Mouse (Mus musculus): ENCODE measurements at regions not wholly inside any gene's neighbourhood (a gene's known extent, or its start where the extent isn't known, plus 50 kb on each side); places are given as distances from the start of the nearest gene placed in this dataset.
"Not testable (repeated sequence)": the region's sequence is repeated elsewhere in the genome, so short reads cannot be mapped to it uniquely, and the experiment has no call there.

- DNase-seq (ENCODE audit: low spot score), result no peak
Measured at GRCm38 (mm10) chr2:160507816-160508564, 137.7 kb upstream of the Top1 start.

- no peak for DNase-seq (ENCODE audit: low spot score)
Measured at GRCm38 (mm10) chr2:160510159-160510558, 135.5 kb upstream of the Top1 start.

DNA sequence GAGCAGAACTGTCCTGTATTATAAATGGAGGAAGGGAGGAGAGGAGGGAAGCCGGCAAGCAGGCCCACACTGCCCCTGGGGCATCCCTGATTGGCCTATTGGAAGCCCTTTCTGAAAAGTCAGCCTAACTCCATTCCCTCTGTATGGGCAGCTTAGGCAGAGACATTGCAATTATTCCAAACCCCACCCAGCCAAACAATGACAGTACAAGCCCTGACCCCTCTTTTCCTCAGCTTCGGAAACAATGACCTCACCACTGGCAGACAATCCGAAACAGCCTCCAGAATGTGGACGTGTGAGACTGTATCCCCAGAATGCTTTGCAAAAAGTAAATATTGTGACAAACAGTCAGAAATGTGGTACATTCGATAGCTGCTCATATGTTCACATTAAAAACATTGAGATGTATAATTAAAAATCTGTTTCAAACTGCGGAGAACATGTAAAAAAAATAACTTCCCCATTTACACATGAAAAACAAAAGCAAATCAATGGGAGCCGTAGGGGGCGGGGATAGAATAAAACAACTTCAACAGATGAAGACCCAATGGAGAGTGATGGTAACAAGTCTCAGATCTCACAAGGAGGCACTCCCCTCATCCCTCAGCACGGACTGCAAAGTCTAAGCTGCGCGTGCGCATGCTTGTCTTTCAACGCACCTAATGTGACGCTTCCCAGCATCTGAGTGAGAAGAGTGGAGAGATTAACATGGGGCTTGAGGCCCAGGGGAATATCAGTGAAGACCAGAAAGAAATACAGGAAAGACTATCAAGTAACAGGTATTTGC is 134.9 kb upstream of the Top1 start:
- peak; percentile 36 for DNase-seq (ENCODE audit: low spot score)

DNA sequence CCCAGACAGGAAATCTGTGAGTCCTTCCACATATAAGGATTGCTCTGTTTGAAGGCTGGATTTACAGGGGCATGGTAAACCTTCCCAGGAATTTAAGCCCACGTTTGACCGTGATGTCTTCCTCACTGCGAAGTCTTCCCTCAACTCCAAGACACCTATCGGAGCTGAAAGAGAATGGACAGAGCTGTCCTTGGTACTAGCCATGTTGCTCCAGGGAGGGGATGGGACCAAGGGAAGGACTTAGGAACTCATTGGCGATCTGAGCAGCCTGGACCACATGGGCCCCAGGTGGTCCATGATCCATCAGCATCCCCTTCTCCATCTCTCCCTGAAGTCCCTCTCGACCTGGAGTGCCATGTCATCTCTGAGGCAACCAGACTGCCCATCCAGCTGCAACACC is 130.1 kb upstream of the Top1 start:
- no peak for DNase-seq (ENCODE audit: low spot score)

DNA sequence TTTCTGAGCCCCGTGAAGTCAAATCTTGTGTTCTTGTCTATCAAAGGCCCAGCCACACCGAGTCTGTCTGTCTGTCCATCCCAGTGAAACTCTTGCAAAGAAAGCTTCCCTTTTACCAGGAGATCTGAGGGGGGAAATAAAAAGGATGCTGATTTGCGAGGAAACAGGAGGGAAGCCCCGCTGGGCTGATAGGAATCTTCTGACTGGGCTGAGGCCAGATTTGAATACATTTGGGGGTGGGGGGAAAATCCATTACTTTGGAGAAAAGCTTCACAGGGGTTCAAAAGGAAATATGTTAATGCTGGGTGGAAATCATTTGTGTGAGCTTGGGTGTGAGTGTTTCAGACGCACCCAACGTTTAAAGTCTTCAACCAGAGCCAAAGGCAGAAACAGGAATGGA is 129.2 kb upstream of the Top1 start:
- DNase-seq (ENCODE audit: low spot score), result no peak

DNA sequence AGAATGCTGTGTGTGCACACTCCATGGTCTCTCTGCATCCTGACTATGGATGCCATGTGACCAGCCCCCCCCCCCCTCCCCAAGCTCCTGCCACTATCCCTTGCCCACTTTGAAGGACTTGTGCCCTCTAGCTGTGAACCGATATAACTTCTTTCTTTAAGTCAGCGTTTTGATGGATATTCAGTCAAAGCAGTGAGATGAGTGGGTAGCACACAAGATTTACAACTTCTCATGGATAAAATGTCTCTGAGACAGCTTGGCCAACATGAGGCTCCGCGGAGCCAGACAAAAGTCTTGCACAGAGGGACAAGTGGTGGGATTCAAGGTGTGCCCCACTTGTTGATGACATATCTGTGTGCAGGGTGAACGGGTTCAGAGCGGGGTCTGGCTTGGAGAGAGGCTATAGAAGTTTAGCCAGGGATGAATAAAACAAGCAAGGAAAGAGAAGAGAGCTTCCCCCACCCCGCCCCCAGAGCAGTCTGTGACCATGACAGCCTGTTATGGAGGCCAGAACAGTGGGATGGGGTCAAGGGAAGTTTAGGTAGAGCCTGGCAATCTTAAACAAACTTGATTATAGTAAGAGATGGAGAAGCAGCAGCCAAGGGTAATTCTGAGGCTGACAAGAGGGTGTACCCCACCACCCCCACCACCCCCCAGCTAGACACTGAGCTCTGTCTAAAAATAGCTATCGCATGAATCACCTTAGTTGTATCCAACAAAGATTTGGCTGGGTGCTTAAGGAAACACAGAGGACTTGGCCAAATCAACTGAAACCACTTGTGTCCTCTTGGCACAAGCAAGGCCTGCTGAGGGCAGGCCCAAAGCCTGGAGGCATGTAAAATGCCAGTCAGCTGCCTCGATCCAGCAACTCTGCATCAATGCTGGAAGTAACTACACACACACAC is 120.1 kb upstream of the Top1 start:
- DNase-seq (ENCODE audit: low spot score), result peak; percentile 30

- DNase-seq (ENCODE audit: low spot score), result no peak
Measured at GRCm38 (mm10) chr2:160526377-160527125, 119.1 kb upstream of the Top1 start.

DNA sequence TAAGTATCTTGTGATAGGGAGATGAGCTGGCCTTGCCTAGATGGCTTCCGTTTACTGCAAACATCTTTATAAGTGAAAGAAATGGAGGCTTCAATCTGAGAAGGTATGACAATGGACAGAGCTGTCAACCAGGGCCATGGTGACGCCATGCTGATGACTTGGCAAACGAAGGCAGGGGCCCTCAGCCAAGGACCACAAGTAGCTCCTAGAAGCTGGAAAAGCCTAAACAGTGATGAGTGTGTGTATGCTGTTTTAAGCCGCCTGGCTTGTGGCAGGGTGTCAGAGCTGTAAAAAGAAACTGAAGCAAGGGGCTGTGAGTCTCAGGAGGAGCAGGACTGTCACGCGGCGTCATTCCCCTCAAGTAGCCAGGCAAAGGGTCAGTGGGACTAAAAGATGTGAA is 116.4 kb upstream of the Top1 start:
- DNase-seq (ENCODE audit: low spot score), result no peak

DNA sequence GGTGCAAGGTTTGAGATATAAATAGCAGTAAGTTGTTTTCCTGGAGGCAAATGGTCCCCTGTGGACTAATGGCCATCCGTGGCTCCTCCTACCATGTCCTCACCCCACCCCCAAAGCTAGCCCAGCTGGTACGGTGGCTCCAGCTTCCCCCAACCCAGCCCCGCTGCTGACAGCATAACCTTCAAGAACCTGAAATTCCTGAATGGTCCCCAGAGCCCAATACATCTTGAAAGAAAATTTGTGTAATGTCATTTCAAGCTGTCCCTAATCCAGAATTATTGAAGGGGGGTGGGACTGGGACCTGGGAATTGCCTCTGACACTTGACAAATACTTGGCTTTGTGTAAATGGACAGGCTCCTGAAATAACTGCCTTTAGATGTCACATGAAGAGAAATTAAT is 115.3 kb upstream of the Top1 start:
- no peak for DNase-seq (ENCODE audit: low spot score)

GRCm38 (mm10) chr2:160537319-160537719 is 108.4 kb upstream of the Top1 start:
- DNase-seq (ENCODE audit: low spot score), result no peak

DNA sequence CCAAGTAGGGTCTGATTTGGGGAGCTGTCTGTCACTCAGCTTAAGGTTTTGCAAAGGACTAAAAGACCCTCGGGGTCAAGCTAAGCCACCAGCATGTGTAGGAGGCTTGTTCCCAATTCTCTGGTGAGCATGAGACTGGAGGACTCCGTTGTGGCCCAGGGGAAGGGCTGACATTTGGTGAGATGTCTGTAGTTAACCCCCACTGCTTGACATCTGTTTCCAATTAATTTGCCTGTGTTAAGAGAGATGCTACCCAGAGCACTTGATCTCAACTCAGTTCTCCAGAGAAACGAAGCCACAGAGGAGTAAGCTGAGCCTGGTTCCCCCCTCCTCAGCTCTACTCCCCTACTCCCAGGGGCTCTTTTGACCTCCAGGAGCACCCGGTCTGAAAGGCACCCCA is 100.2 kb upstream of the Top1 start:
- no peak for DNase-seq (ENCODE audit: low spot score)

DNA sequence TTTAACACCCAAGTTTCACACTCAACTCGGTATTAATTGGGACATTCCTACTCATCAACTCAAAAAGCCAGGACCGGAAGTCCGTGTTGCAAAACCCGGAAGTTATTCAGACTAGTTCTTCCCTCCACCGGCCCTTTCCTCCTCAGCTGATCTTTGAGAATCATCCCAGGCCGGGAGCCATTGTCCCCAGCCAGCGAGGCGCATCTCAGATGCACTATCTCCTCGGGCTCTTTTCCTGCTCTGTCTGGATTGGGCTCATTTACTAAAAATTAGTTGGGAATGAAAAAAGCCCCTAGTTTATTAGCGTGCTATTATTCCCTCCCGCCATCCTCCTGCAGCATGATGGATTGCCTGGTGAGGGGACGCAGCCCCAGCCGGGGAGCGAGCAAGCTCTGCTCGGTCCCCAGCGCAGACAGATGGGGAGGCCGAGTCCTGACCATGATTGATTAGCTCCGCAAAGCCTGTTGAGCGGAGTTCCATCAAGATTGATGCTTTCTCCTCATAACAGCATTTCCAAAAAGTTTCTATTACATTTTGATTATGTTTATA is 93.5 kb upstream of the Top1 start:
- no peak for DNase-seq (ENCODE audit: low spot score)

- no peak for DNase-seq (ENCODE audit: low spot score)
Measured at GRCm38 (mm10) chr2:160561711-160562110, 84.0 kb upstream of the Top1 start.

- DNase-seq (ENCODE audit: low spot score), result no peak
Measured at GRCm38 (mm10) chr2:160567813-160568212, 77.9 kb upstream of the Top1 start.

DNA sequence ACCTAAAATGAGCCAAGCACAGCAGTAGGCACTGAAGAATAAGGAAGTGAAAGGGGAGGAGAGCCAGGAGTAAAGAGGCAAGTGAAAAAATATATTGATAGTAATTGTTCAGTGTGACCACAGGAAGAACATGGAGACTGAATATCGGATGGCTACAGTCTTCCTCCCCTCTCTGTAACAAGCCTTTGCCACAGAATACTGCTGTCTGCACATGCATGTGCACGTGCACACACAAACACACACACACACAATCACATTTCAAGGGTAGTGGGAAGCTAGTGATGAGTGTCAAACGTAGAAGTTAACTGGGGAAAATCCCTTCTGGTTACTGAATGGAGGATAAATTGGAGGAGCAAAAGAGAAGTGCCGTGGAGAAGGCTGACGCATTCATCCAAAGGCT is 76.2 kb upstream of the Top1 start:
- no peak for DNase-seq (ENCODE audit: low spot score)

DNA sequence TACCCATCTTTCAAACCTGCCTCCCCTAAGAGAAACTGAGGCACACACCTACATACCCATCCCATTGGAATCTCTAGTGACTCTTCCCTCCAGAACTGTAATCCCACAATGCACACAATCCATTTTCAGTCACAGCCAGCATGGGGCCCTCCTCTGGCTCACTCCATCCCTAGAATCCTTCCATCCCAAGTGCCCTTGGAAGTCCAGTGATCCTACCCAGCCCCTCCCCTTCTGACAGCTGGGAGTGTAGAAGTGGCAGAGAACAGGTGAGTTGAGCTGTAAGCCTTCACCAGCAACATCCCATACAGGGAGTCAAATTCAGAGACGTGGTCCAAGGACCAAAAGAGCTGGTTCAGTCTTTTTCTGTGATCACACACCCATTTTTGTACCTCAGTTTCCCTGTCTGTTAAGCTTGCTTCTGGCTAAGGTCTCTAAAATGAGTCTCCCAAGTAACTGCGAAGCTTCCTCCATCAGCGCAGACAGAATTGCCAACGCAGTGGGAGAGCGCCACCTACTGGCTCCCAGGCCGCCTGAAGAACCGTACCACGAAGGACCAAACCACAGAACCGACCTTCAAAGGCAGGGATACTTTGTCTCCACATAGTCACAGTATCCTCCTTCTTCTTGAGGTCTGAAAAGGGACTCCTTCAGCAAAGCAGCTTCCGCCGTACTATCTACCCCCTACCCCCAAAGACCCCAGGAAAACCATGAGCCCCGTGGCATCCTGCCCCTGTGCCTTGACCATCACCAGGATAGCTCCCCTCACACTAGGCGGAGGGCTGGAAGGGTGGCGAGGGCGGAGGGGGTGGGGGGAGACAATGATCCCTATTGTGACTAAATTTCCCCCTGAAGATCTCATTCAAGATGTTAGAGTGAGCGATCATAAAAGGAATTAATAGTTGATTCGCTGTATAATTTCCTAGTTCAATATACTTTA is 67.0 kb upstream of the Top1 start:
- DNase-seq (ENCODE audit: low spot score), result peak; percentile 58

GRCm38 (mm10) chr2:160580250-160580649 is 65.4 kb upstream of the Top1 start:
- DNase-seq (ENCODE audit: low spot score), result no peak

GRCm38 (mm10) chr2:160581029-160581428 is 64.7 kb upstream of the Top1 start:
- DNase-seq (ENCODE audit: low spot score), result no peak

- DNase-seq (ENCODE audit: low spot score), result not testable (repeated sequence)
Measured at GRCm38 (mm10) chr2:160583034-160583433, 62.7 kb upstream of the Top1 start.

DNA sequence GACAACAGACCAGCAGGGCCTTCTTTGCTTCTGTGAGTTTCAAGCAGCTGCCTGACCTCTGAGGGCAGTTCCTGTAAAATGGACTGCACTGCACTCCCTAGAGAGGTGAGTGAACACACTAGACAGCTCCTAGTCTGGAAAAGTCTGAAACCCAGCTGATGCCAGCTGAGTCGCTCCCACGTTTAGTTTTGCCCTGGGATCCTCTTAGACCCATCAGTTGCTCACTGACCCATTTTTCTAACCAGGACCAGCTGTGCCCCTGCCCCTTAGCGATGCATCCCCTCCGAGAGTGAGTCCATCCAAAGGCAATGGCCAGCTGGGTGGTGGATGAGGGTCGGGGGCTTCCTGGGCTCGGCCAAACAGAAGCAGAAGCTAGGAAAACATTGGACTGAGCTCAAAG is 62.2 kb upstream of the Top1 start:
- no peak for DNase-seq (ENCODE audit: low spot score)

Measured in lung, postnatal 25 days (tissue).